Mouse (Mus musculus) liver, adult 2 months (tissue): ENCODE measurements around the gene Dnm3.

ENCODE experiments used
- CTCF ChIP-seq: fragments of 200-500 bp; IDR thresholded peaks from 2 replicates; pipeline ENCODE4 v1.5.1; 2011; ENCODE audit warnings: low read depth, low read length, control low read depth
- POLR2A ChIP-seq: fragments of 200-500 bp; IDR thresholded peaks from 2 replicates; pipeline ENCODE4 v1.6.1; 2011; ENCODE audit warnings: low read length, control low read depth; ENCODE audit not compliant: insufficient read depth; ENCODE audit errors: extremely low read depth

GRCm38 (mm10) chr1:162081693-162082372 is 396.0 kb downstream of the Dnm3 start:
- TF ChIP-seq POLR2A, result no peak
- TF ChIP-seq CTCF, result no peak
